Mouse (Mus musculus): Measurements from ENCODE around the gene Vmn2r110. TPM values are rescaled to one million over a fixed set of nuclear protein-coding genes. Genes with fewer than 3 reads are reported as not detected.

Vmn2r110 gene
- total RNA-seq (2015), result not detected in 2 replicates
- not detected in 2 replicates for total RNA-seq (2017)

- ATAC-seq (replicated peaks; ENCODE audit: poor library complexity), result no peak
Measured at GRCm38 (mm10) chr17:20596323-20596722, at the start of gene Vmn2r110. Vmn2r110 (minus strand) TSS chr17:20596423.

- no peak for ATAC-seq (replicated peaks; ENCODE audit: poor library complexity)
Measured at GRCm38 (mm10) chr17:20624777-20625176, 28.6 kb upstream of the Vmn2r110 start, which contains the start of gene Fpr-rs3. Fpr-rs3 (minus strand) TSS chr17:20624877.

- ATAC-seq (replicated peaks; ENCODE audit: poor library complexity), result no peak
Measured at GRCm38 (mm10) chr17:20564656-20565055, 31.6 kb downstream of the Vmn2r110 start, which contains the start of gene Vmn2r109. Vmn2r109 (minus strand) TSS chr17:20564756.

Other genes with a start within 250 kb of the Vmn2r110 start
- not detected in 2 replicates for gene Vmn1r224, start 182.3 kb downstream of the Vmn2r110 start, total RNA-seq (2015)
- not detected in 2 replicates for gene Vmn1r224, start 182.3 kb downstream of the Vmn2r110 start, total RNA-seq (2017)
- not detected in 2 replicates for gene Vmn2r108, start 115.1 kb downstream of the Vmn2r110 start, total RNA-seq (2015)
- gene Vmn2r108, start 115.1 kb downstream of the Vmn2r110 start, total RNA-seq (2017), result not detected in 2 replicates
- gene Vmn1r225, start 98.3 kb downstream of the Vmn2r110 start, total RNA-seq (2015), result not detected in 2 replicates
- gene Vmn1r225, start 98.3 kb downstream of the Vmn2r110 start, total RNA-seq (2017), result not detected in 2 replicates
- gene Vmn2r109, start 31.7 kb downstream of the Vmn2r110 start, total RNA-seq (2015), result not detected in 2 replicates
- gene Vmn2r109, start 31.7 kb downstream of the Vmn2r110 start, total RNA-seq (2017), result not detected in 2 replicates
- gene Fpr-rs3, start 28.5 kb upstream of the Vmn2r110 start, total RNA-seq (2015), result not detected in 2 replicates
- gene Fpr-rs3, start 28.5 kb upstream of the Vmn2r110 start, total RNA-seq (2017), result not detected in 2 replicates
- not detected in 2 replicates for gene Vmn1r226, start 86.4 kb upstream of the Vmn2r110 start, total RNA-seq (2015)
- gene Vmn1r226, start 86.4 kb upstream of the Vmn2r110 start, total RNA-seq (2017), result not detected in 2 replicates
- gene Vmn1r227, start 133.4 kb upstream of the Vmn2r110 start, total RNA-seq (2015), result not detected in 2 replicates
- gene Vmn1r227, start 133.4 kb upstream of the Vmn2r110 start, total RNA-seq (2017), result not detected in 2 replicates
- not detected in 2 replicates for gene Vmn1r228, start 189.7 kb upstream of the Vmn2r110 start, total RNA-seq (2015)
- gene Vmn1r228, start 189.7 kb upstream of the Vmn2r110 start, total RNA-seq (2017), result not detected in 2 replicates
- gene Vmn1r229, start 215.1 kb upstream of the Vmn2r110 start, total RNA-seq (2015), result not detected in 2 replicates
- gene Vmn1r229, start 215.1 kb upstream of the Vmn2r110 start, total RNA-seq (2017), result not detected in 2 replicates
- gene Vmn1r230, start 244.0 kb upstream of the Vmn2r110 start, total RNA-seq (2015), result not detected in 2 replicates
- gene Vmn1r230, start 244.0 kb upstream of the Vmn2r110 start, total RNA-seq (2017), result not detected in 2 replicates

Measured in megakaryocyte progenitor cell, adult 5-6 weeks (primary cell).